Mouse (Mus musculus) embryonic facial prominence, embryonic 11.5 days (tissue): ENCODE data around the gene Yif1b. TPM values are rescaled to one million over a fixed set of nuclear protein-coding genes. Genes with fewer than 3 reads are reported as not detected.
"Not testable (repeated sequence)": the region's sequence is repeated elsewhere in the genome, so short reads cannot be mapped to it uniquely, and the experiment has no call there.

Experiments
- ATAC-seq: fragments of 200-750 bp; cut with Nextera tagmentation; replicated peaks from 2 replicates; pipeline ENCODE4 v1.8.0; 2017; ENCODE audit warnings: low read depth; ENCODE audit not compliant: insufficient number of reproducible peaks, low FRiP score, low TSS enrichment
- DNase-seq: peaks from one replicate; pipeline ENCODE4 v3.0.0-alpha.2; 2015; ENCODE audit warnings: low spot score
- H3K27ac ChIP-seq: fragments of 300-500 bp; sonication (generic); replicated peaks from 2 replicates; pipeline ENCODE4 v1.5.1; 2014; ENCODE audit warnings: mild to moderate bottlenecking, low read depth, low read length, control low read depth
- H3K27me3 ChIP-seq: fragments of 300-500 bp; sonication (generic); 2 replicates; pipeline ENCODE4 v1.6.1; 2014; ENCODE audit warnings: mild to moderate bottlenecking, low read length, moderate library complexity, mixed read lengths; ENCODE audit not compliant: control insufficient read depth, insufficient read depth
- H3K36me3 ChIP-seq: fragments of 300-500 bp; sonication (generic); replicated peaks from 2 replicates; pipeline ENCODE4 v1.6.1; 2014; ENCODE audit warnings: low read depth, mild to moderate bottlenecking, low read length, moderate library complexity, mixed read lengths; ENCODE audit not compliant: control insufficient read depth, insufficient read depth
- H3K4me1 ChIP-seq: fragments of 300-500 bp; sonication (generic); 2 replicates; pipeline ENCODE4 v1.6.1; 2014; ENCODE audit warnings: low read length, mixed read lengths; ENCODE audit not compliant: control insufficient read depth, insufficient read depth
- H3K4me2 ChIP-seq: fragments of 300-500 bp; sonication (generic); 2 replicates; pipeline ENCODE4 v1.6.1; 2014; ENCODE audit warnings: low read depth, mild to moderate bottlenecking, control low read depth, low read length, moderate library complexity
- H3K4me3 ChIP-seq: fragments of 300-500 bp; sonication (generic); 2 replicates; pipeline ENCODE4 v1.5.1; 2014; ENCODE audit warnings: low read depth, low read length, control low read depth
- H3K9ac ChIP-seq: fragments of 300-500 bp; sonication (generic); replicated peaks from 2 replicates; pipeline ENCODE4 v1.6.1; 2014; ENCODE audit warnings: mild to moderate bottlenecking, control low read depth, low read length
- H3K9me3 ChIP-seq: fragments of 300-500 bp; sonication (generic); replicated peaks from 2 replicates; pipeline ENCODE4 v1.6.1; 2016; ENCODE audit warnings: mild to moderate bottlenecking, low read length, inconsistent platforms, mixed read lengths; ENCODE audit not compliant: control insufficient read depth
- WGBS: fragments of 180-500 bp; shearing (Covaris S2); extraction: QIAGEN DNeasy Blood & Tissue Kit; methylation state at CpG from one replicate; pipeline ENCODE4 v1.1.7; 2014; 5-methylcytosine and 5-hydroxymethylcytosine counted together
- polyA plus RNA-seq: library from polyadenylated mRNA; unstranded; fragments of >200 nt; fragmentation: Nextera tagmentation; extraction: Ambion mirVana; gene quantifications from 2 replicates; pipeline ENCODE4 v1.2.1, GENCODE M21; 2014

Yif1b gene
- polyA plus RNA-seq, result 86.1 and 90.5 TPM in 2 replicates

- H3K27me3 ChIP-seq, result no peaks in the 10 kb centered on the region
- no peaks in the 10 kb centered on the region for H3K36me3 ChIP-seq
- peak; percentile 95 for ATAC-seq
- H3K4me1 ChIP-seq, result no peaks in the 10 kb centered on the region
- peak within 1 kb of the TSS; percentile 71 for H3K4me2 ChIP-seq
- H3K9ac ChIP-seq, result peak within 1 kb of the TSS; percentile 45
- peak; percentile 100 for DNase-seq
- H3K4me3 ChIP-seq, result peak within 1 kb of the TSS; percentile 38
- WGBS, result under 1% methylated on average over 60 of the region's 60 CpGs
- H3K9me3 ChIP-seq, result no peaks in the 10 kb centered on the region
- peak within 1 kb of the TSS; percentile 71 for H3K27ac ChIP-seq
Observed at GRCm38 (mm10) chr7:29238019-29238967, at the start of gene Yif1b. Yif1b (plus strand) TSS chr7:29238329.

GRCm38 (mm10) chr7:29194230-29194629 is 43.9 kb upstream of the Yif1b start:
- not testable (repeated sequence) for ATAC-seq, H3K9ac ChIP-seq, H3K4me2 ChIP-seq, H3K36me3 ChIP-seq, H3K27me3 ChIP-seq, DNase-seq, H3K27ac ChIP-seq, H3K9me3 ChIP-seq, H3K4me3 ChIP-seq, H3K4me1 ChIP-seq
- WGBS, result 100% methylated on average over 1 of the region's 1 CpGs

GRCm38 (mm10) chr7:29202577-29202976 is 35.6 kb upstream of the Yif1b start:
- Histone ChIP-seq H3K4me1 (no peaks in the 10 kb centered on the region), H3K27ac (no peak overlapping the region), H3K27me3 (no peaks in the 10 kb centered on the region), H3K4me2 (no peak overlapping the region), H3K9ac (no peak overlapping the region), H3K4me3 (no peak overlapping the region), H3K9me3 (no peaks in the 10 kb centered on the region), H3K36me3 (no peaks in the 10 kb centered on the region)
- 80% methylated on average over 6 of the region's 6 CpGs for WGBS
- ATAC-seq, result no peak
- no peak for DNase-seq

- Histone ChIP-seq H3K4me3 (peak overlapping the region; percentile 22; the same call in 1 of the 2 replicates), H3K4me2 (peak overlapping the region; percentile 37)
- WGBS, result 25% methylated on average over 15 of the region's 15 CpGs
- H3K9ac ChIP-seq, H3K9me3 ChIP-seq, H3K27ac ChIP-seq, H3K36me3 ChIP-seq, DNase-seq, H3K27me3 ChIP-seq, ATAC-seq, H3K4me1 ChIP-seq: not testable (repeated sequence)
Observed at GRCm38 (mm10) chr7:29211013-29211412, 27.1 kb upstream of the Yif1b start.

GRCm38 (mm10) chr7:29211415-29212198 is 26.5 kb upstream of the Yif1b start:
- Histone ChIP-seq H3K27ac (no peak overlapping the region), H3K9me3 (no peaks in the 10 kb centered on the region), H3K36me3 (no peaks in the 10 kb centered on the region), H3K4me1 (no peaks in the 10 kb centered on the region), H3K27me3 (no peaks in the 10 kb centered on the region; the same call in 1 of the 2 replicates), H3K4me3 (peak overlapping the region; percentile 22), H3K4me2 (peak overlapping the region; percentile 37), H3K9ac (no peak overlapping the region)
- DNase-seq, result peak; percentile 81
- ATAC-seq, result peak; percentile 42; the same call in 1 of the 2 replicates
- 5% methylated on average over 34 of the region's 34 CpGs for WGBS

GRCm38 (mm10) chr7:29212199-29212765 is 25.8 kb upstream of the Yif1b start:
- 14% methylated on average over 26 of the region's 26 CpGs for WGBS
- no peaks in the 10 kb centered on the region for H3K4me1 ChIP-seq
- H3K4me2 ChIP-seq, result no peak overlapping the region
- no peak overlapping the region for H3K27ac ChIP-seq
- peak overlapping the region; percentile 22 for H3K4me3 ChIP-seq
- H3K9ac ChIP-seq, result no peak overlapping the region
- ATAC-seq (no peak), DNase-seq (no peak)
- no peaks in the 10 kb centered on the region for H3K9me3 ChIP-seq
- no peaks in the 10 kb centered on the region for H3K36me3 ChIP-seq
- no peaks in the 10 kb centered on the region; the same call in 1 of the 2 replicates for H3K27me3 ChIP-seq

GRCm38 (mm10) chr7:29212775-29213560 is 25.2 kb upstream of the Yif1b start:
- 14% methylated on average over 40 of the region's 40 CpGs for WGBS
- not testable (repeated sequence) for ATAC-seq, H3K4me3 ChIP-seq

More at GRCm38 (mm10) chr7:29212775-29213560, 25.2 kb upstream of the Yif1b start:
- H3K4me2 ChIP-seq, H3K9ac ChIP-seq, H3K27ac ChIP-seq, DNase-seq, H3K27me3 ChIP-seq, H3K4me1 ChIP-seq, H3K9me3 ChIP-seq, H3K36me3 ChIP-seq: not testable (repeated sequence)
